Mouse (Mus musculus): ENCODE measurements at regions not wholly inside any gene's neighbourhood (a gene's known extent, or its start where the extent isn't known, plus 50 kb on each side); places are given as distances from the start of the nearest gene placed in this dataset.
"Not testable (repeated sequence)": the region's sequence is repeated elsewhere in the genome, so short reads cannot be mapped to it uniquely, and the experiment has no call there.

GRCm38 (mm10) chr8:113916649-113917048 lies 68.1 kb upstream of the Adamts18 start:
- no peak for DNase-seq (ENCODE audit: low spot score in 2 of 2)

GRCm38 (mm10) chr8:113917197-113917596 lies 68.7 kb upstream of the Adamts18 start:
- DNase-seq (ENCODE audit: low spot score in 2 of 2), result no peak

GRCm38 (mm10) chr8:113920306-113920705 lies 71.8 kb upstream of the Adamts18 start:
- no peak for DNase-seq (ENCODE audit: low spot score in 2 of 2)

DNA sequence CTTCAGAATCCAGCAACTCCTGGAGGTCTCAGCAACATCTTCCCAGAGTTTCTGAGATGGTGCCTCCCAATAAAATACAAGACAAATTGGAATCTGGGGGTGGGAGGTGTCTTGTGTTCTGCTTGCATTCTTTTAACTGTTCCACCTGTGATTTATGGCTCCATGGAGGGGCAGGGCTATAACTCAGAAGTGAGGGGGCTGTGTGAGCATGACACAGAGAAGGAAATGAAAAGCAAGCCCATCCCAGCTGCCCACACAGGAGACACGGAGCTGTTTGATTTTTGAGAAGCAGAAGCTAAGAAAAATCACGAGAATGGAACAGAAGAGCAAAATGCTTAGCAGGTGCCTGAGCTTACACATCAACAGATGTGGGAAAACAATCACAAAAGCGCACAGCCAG lies 74.8 kb upstream of the Adamts18 start:
- DNase-seq (ENCODE audit: low spot score in 2 of 2), result no peak

DNA sequence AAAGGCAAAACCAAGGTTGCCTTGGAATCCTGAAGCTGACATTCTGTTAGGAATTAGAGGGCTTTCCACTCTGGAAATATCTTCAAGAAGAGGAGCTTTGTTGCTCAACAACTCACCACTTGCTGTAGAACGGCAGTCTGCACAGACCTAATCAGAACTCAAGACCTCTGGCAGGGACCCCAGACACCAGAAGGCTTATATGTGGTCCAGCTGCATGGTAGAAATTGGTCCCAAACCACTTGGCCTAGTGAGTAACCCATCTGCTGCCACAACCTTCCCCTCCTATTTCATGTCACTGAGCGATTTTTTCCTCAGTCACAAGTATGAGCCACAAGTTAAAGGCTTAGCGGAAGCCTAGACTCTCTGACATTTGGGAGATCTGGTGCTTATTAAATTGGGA lies 105.2 kb upstream of the Adamts18 start:
- peak; percentile 37 to 40 for DNase-seq (ENCODE audit: low spot score in 2 of 2)

- no peak for DNase-seq (ENCODE audit: low spot score in 2 of 2)
Measured at GRCm38 (mm10) chr8:113956439-113957043, 108.0 kb upstream of the Adamts18 start.

DNA sequence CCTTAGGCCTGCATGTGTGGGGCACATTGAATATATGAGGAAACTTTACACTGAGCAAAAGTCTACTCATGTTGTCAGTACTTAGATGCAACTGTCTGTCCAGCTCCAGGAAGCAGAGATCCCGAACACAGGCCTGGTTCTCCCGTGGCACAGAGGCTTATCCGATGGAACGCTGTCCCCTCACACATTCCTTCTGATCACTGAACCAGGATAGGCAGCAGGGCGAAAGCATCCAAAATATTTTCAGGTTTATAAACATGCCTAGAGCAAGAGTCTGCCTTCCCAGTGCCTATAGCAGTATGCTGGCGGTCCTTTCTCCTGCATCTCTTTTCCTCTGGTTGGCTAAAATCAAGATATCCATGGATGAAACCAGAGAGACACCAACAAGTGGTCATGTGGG lies 109.3 kb upstream of the Adamts18 start:
- DNase-seq (ENCODE audit: low spot score in 2 of 2), result no peak

DNA sequence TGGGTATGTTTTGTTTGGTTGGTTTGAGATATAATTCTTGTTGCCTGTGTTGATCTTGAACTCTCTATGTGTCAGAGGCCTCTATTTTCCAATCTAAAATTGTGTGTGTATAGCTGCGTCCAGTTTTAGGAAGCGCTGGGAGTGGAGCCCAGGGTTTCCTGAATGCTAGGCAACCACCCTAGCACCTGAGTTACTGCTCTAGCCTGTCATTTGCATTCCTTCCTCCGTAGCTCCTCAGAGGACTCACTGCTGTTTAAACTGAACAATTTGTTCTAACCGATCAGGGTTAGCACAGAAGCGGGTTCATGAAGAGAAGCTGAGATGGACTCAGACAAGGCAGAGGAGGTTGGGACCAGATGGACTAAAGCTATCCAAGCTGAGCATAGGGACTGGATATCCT lies 127.3 kb upstream of the Adamts18 start:
- DNase-seq (ENCODE audit: low spot score in 2 of 2), result no peak

DNA sequence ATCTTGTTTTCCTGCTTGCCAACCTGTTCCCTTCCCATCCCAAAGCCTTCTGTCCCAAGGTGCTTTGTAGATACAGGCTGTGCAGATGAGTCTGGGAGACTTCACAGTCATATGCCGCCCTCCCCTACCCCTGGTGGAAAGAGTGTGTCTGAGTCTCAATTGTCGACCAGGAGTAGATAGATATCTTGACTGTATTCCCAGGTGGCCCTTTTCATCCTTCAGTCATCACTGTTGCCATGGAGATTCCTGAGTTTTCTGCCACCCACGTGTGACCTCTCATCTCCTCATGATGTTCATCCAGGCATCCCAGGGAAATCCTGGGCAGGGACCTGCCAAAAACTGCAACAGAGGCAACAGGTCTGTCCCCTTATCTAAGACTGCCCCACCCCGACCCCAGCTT lies 128.1 kb upstream of the Adamts18 start:
- no peak for DNase-seq (ENCODE audit: low spot score in 2 of 2)

GRCm38 (mm10) chr8:113977072-113977471 lies 128.5 kb upstream of the Adamts18 start:
- no peak for DNase-seq (ENCODE audit: low spot score in 2 of 2)

GRCm38 (mm10) chr8:113978946-113979345 lies 130.4 kb upstream of the Adamts18 start:
- DNase-seq (ENCODE audit: low spot score in 2 of 2), result no peak

DNA sequence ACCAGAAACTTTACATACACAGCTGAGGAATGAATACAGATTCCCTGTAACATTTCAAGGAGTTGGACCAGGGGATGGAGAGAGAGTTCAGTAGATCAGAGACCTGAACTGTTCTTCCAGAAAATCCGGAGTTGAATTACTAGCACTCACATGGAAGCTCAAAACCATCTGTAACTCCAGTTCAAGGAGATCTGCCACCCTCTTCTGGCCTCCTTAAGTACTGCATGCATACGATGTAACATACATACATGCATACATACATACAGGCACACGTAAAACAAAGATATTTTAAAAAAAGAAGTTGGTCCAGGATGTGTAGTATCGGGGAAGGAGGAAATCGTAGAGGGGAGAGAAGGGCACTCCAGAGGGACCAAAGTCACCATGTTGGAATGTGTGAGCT lies 131.3 kb upstream of the Adamts18 start:
- DNase-seq (ENCODE audit: low spot score in 2 of 2), result no peak

DNA sequence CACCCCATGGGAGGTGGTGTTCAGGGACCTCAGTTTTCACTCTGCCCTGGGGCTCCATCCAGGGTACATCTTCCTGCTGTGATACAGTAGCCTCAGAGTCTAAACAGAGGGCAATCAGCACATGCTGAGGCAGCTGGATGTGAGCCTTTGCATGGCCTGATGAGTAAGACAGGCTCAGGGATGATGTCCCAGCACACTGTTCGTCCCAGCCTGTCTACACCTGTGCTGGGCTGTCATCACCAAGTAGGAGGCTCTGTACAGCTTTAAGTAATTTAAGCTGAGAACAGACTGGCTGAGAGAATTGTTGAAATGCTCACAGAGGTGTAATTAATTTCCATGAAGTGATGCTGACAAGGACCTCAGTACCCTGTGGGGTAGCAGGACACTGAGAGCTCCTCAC lies 132.8 kb upstream of the Adamts18 start:
- DNase-seq (ENCODE audit: low spot score in 2 of 2), result no peak

DNA sequence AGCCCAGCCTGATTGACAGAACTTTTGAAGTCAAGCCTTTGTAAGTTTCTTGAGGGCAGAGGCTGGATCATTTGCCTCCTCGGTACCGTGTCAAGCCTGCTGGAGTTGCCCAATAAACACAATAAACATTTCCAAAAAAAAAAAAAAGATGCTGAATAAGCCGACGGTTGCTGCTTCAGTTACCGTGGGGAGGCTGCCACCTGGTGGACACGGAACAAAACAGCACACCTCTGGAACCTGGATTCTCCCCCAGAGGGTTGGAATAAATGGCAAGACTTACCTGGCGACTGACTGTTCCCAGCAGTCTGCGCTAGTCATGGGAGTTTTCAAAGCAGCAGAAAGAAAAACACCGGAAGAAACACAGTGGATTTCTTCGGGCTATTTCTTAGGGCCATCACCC lies 136.3 kb upstream of the Adamts18 start:
- DNase-seq (ENCODE audit: low spot score in 2 of 2), result peak; percentile 72 to 80

DNA sequence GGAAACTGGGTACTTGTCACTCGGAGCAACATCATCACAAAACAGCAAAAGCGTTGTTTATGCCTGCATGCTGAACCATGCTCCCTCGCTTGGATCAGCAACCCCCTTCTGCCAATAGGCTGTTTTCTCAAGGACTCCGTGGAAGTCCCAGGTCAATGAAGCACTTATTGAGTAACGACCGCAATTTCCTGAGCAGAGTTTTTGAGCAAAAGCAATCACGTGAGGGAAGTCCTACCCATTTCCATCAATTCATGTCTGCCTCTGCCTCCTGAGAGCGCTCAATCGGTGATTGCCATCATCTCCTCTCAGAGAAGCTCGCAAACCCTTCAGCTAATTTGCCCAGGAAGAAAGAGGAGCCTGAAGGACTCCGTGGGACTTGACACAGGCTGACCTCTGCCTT lies 136.9 kb upstream of the Adamts18 start:
- DNase-seq (ENCODE audit: low spot score in 2 of 2), result no peak

GRCm38 (mm10) chr8:113985948-113986347 lies 137.4 kb upstream of the Adamts18 start:
- no peak for DNase-seq (ENCODE audit: low spot score in 2 of 2)

DNA sequence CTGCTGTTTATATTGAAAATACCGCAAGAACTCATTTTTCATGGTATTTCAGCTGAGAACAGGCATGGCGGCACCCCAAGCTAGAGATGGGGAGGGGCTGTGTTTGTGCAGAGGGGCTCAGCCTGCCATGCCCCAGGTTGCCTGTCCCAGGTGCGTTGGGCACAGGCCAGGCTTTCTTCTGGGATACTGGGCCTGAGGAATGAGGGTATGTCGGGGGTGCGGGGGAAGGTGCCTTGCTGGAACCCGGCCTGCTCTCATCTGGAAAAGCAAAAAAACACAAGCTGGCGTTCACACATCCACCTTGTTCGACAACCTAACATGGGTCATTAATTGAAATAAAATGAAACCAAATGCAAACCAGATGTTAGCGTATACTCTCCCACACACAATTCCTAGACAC lies 142.2 kb upstream of the Adamts18 start:
- no peak for DNase-seq (ENCODE audit: low spot score in 2 of 2)

DNA sequence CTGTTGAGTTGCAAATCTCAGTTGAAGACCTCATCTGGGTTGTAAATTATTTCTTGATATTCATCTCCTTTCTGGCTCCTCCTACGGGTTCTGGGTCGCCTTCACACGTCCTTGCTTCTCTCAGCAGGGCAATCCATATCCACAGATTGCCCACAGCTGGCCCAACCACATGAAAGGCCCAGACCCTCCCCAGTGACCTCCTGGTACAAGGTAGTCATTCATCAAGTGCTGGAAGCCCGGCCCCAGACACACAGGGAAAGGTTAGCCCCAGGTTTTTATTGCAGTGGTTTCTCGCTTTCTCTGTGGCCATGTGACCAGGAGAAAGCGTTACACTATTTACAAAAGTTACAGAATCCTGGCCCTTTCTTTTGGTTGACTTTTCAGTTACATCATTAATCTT lies 134.5 kb upstream of the Nudt7 start:
- no peak for DNase-seq (ENCODE audit: low spot score in 2 of 2)

DNA sequence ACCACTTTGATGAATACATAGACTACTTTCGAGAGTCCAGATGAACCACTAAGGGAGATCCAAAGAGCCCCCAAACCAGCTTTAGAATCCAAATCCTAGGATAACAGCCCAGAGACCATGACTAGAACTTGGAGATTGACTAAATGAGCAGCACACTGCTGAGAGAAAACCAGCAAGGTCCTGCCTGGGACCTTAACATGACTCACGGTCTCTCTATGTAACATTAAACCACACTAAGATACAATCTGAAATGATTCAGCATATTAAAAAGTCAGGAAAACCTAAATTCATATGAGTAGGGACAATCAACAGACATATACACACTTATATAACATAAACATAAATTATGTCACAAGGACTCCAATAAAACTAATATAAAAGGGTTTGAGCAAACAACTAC lies 131.7 kb upstream of the Nudt7 start:
- no peak for DNase-seq (ENCODE audit: low spot score in 2 of 2)

DNA sequence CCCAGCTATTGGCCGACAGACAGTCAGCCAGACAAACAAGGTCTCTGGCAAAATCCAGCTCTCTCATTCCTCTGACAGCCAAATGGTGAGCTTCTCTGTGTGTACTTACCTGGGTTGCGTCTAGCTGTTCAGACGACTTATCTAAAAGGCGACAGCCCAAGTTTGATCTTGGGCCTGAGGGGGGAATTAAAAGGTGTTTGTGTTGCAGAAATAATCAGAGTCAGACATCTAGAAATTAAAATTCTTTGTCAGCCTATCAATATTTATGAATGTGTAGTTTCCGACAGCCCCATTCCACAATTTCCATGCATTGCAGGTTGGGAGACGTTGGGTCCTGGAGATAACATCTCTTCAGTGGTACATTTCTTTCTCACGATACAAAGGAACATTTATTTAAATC lies 128.9 kb upstream of the Nudt7 start:
- no peak for DNase-seq (ENCODE audit: low spot score in 2 of 2)

- no peak for DNase-seq (ENCODE audit: low spot score in 2 of 2)
Measured at GRCm38 (mm10) chr8:114006587-114006986, 126.8 kb upstream of the Nudt7 start.

DNA sequence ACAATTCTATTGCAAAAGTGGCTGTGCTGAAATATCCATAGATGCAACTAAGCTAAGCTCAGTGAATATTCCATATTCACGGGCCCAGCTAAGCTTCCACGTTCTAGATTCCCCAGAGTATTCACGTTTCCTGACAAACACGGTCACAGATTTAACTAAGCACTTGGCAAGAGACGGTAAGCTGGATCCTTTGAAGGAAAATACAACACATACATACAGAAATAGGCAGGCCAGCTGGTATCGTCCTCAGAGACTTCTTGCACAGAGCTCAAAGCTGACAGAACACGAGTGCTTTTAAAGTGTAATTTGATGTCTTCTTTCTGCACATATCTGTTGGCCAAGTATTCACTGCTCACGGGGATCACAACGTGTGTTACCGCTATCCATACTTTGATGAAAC lies 126.3 kb upstream of the Nudt7 start:
- DNase-seq (ENCODE audit: low spot score in 2 of 2), result no peak

DNA sequence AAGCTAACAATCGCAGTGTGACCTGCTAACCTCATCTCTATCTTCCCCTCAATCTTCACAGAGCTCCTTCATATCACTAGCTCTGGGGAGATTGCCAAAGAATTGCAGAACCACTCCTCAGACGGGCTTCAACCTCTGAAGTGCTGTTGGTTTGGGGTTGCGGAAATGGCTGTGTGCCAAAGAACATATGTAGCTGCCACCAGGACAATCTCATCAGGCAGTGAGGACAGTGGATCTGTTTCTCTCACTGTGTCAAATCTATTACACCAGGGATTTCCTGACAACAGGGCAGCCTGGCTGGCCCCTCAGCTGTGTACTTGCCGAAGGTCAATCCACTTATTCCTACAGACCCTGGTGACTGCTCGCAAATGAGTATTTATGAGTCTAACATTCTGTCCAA lies 115.0 kb upstream of the Nudt7 start:
- DNase-seq (ENCODE audit: low spot score in 2 of 2), result no peak

GRCm38 (mm10) chr8:114030141-114030540 lies 103.2 kb upstream of the Nudt7 start:
- not testable (repeated sequence) for DNase-seq (ENCODE audit: low spot score in 2 of 2)
